Mouse (Mus musculus) left cerebral cortex, adult 18-20 months (tissue): ENCODE measurements at regions not wholly inside any gene's neighbourhood (a gene's known extent, or its start where the extent isn't known, plus 50 kb on each side); places are given as distances from the start of the nearest gene placed in this dataset.

Source experiments
- DNase-seq, 2 experiments: peaks; one replicate each; pipeline ENCODE4 v3.0.0; 2021 to 2022; ENCODE audit warnings: low spot score in 2 of 2, mixed read lengths in 1 of 2

GRCm38 (mm10) chr15:7691251-7691650 is 119.4 kb upstream of the Gdnf start:
- no peak for DNase-seq

- DNase-seq, result no peak
Observed at GRCm38 (mm10) chr15:7692096-7692495, 118.5 kb upstream of the Gdnf start.

DNA sequence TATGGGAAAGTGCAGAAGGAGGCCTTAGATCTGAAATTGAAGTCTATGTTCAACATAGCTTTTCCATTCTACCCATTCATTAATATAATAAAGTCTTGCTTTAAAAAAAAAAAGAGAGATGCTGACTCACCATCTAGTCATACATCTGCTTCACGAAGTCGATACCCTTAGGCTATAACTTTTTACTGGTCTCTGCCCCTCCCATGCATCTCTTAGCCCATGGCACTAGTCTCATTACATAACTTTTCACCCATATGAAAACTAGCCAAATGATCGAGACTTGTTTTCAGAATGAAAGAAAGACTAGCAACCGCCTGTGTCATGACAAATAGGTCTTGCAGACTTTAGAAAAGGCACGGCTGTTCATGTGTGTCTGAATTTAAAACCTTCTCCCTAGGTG is 116.6 kb upstream of the Gdnf start:
- no peak for DNase-seq

DNA sequence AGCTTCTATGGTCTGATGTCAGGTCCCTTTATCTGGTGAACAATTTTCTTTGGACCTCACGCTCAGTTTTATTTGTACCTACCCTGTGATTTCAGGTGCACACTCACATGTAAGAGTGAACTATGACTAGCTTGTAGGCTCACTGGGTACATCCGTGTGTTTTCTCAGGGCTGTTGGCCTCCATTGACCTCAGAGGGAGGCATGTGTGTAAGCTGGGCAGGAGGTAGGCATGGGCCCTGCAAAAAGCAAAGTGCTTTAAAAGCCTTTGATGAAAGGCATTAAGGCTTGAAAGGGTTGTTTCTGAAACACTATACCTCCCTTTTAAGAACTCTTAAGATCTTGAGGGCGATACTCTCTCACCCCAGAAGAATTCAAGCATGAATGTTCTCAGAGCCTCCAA is 112.9 kb upstream of the Gdnf start:
- DNase-seq, result no peak

DNA sequence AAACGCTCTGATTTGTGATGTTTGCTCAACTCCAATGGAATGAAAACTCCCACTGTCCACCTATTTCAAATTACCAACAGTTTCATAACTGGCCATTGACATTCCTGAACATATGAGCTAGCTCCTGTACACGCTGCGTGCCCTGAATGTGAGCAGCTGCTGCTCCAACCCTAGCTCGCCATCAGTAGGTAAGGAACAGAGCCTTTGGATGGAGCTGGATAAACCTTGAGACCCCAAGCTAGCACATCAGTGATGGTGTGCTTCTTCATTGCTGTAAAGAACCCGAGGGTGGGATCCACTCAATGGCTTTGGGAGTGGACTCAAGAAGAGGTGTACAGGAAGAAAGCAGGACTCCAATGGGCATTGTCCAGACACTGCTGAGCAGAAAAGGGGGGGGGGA is 101.8 kb upstream of the Gdnf start:
- no peak for DNase-seq

DNA sequence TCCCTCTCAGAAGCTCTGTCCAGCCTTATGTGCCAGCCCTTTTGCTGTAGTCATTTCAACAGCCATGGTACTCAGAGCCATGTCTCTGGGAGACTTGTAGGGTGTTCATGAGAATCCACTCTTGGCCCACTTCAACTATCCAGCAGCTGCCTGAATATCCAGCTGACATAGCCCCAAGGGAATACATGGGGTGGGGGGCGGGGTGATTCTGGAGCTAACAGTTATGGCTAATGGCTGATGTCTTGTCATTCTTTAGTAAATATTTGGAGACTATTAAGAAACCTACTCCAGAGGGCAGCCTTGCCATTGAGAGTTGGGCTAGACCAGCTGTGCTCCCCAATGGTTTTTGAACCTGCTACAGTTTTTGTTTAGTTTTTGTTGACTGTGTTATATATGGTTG is 96.0 kb upstream of the Gdnf start:
- DNase-seq, result no peak

GRCm38 (mm10) chr15:7716188-7716587 is 94.5 kb upstream of the Gdnf start:
- no peak for DNase-seq

DNA sequence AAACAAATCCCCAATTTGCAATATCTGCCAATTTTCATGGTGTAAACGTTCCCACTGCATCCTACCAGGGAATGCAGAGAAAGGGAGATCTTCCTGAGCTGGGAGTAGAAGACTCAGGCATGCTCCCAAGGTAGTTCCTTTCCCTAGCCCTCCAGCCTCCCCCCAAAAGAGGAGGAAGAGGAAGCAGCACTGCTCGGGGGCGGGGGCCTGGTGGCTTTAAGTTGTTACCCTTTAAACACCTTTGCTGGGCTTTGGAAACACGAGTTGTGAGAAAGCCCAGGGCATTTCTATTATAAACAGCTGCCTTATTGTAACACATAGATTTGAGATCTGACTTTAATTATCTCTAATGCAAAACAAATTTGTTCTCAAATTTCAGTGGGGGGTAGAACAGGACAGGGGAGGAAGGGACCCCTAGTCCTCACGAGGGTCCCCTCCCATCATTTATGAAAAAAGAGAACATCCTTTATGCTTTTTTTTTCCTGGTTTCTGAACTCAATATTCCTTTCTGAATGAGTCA is 87.4 kb upstream of the Gdnf start:
- DNase-seq, result no peak

DNA sequence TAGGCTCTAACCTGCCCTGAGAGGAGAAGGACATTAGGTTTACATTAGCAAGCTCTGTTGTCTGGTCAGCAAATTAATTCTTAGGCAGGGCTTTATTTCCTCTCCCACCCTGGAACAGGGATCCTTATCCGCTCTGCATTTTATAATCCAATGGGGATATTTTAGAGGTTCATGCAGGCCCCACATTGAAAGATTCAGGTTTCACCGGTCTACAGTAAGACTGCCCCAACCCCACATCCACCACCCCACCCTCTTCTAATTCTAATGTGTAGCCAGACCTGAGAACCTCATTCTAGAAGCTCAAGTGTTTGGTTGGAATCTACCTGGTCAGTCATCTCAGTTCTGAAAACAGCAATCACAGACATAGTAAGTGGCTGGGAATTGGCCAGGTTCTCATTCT is 86.9 kb upstream of the Gdnf start:
- DNase-seq, result no peak

- no peak for DNase-seq
Observed at GRCm38 (mm10) chr15:7725505-7725904, 85.1 kb upstream of the Gdnf start.

DNA sequence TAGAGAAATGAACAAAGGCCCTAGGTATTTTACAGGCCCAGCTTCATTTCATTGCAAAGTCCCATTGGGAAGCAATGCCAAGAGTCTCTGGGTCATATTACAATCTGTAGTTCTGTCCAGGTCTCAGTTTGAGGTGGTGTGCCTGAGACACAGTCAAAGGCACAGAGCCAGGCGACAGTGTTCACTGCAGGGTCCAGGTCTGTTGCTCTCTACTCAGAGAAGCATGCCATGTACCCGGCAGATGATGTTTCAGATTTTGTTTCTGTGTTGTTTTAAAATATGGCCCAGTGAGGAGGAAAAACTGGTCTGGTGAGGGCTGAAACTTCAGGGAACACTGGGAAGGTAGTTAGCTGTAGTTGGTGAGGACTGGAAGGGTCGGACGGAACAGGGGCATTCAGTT is 63.1 kb upstream of the Gdnf start:
- no peak for DNase-seq

- no peak for DNase-seq
Observed at GRCm38 (mm10) chr15:7750441-7750840, 60.2 kb upstream of the Gdnf start.
